8 mouse cellular contexts compared by ENCODE assay signal in genomic region chr8:124775695-124776094, GRCm38 (mm10). TPM values are rescaled to one million over a fixed set of nuclear protein-coding genes. Genes with fewer than 3 reads are reported as not detected.
DNase-seq lines count a peak whose midpoint lies in the region; ATAC-seq lines count a peak whose summit lies in the region.

No protein-coding gene starts in this region.

- H3K9me3 ChIP-seq in heart, embryonic 10.5 days = no peaks in the 10 kb centered on the region

- H3K27me3 ChIP-seq in heart, embryonic 10.5 days (ENCODE audit: insufficient read depth, poor library complexity, severe bottlenecking) = peaks cover 29% of the 10 kb centered on the region

- 0 out of 2 replicates have a peak overlapping the region, but pooled peaks have one; percentile 52 for H3K27ac ChIP-seq in heart, embryonic 10.5 days

- 12% methylated on average over 16 of the region's 16 CpGs for WGBS in heart, embryonic 10.5 days

- DNase-seq in B cell, adult 2 months = peak; percentile 75 to 77
- peak; percentile 78 for DNase-seq in adrenal gland, adult 8-10 months
- peak; percentile 74 for DNase-seq in embryo, embryonic 9.5 days (ENCODE audit: extremely low spot score)
- DNase-seq in heart, embryonic 10.5 days (ENCODE audit: low spot score) = peak; percentile 86
- DNase-seq in kidney, adult 8-10 months = peak; percentile 49 to 77
- DNase-seq in liver = peak; percentile 73
- DNase-seq in spleen, postnatal 4 days (ENCODE audit: low spot score in 2 of 2) = peak; percentile 41 to 81

- peaks cover 31% of the 10 kb centered on the region for H3K4me1 ChIP-seq in heart, embryonic 10.5 days

- no peaks in the 10 kb centered on the region for H3K36me3 ChIP-seq in heart, embryonic 10.5 days

- peak overlapping the region; percentile 42 for H3K4me3 ChIP-seq in heart, embryonic 10.5 days

- peak; percentile 54; the same call in 1 of the 2 replicates for ATAC-seq in monocyte, adult 5-6 weeks (replicated peaks; ENCODE audit: insufficient number of reproducible peaks, low FRiP score, low TSS enrichment, poor library complexity, severe bottlenecking)

RNA-seq across cellular contexts. Expression of gene Trim67, which starts 17.2 kb away (rescaled TPM):
- 1 to 10 TPM in 3 of 4 experiments, under 1 TPM in 1; 0.99 to 2.9 (median 1.3) TPM for total RNA-seq in adrenal gland, adult 8-10 months (2022)
- 0.05 and 0.10 TPM in 2 replicates for polyA plus RNA-seq in heart, embryonic 10.5 days (2016; fragmentation: Nextera tagmentation; extraction: Ambion mirVana)
- total RNA-seq in monocyte, adult 5-6 weeks (2017) = not detected in 3 replicates

RNA-seq across cellular contexts. Expression of gene Fam89a, which starts 24.1 kb away (rescaled TPM):
- under 1 TPM in 3 of 4 experiments, not detected in 1; 0.42 to 0.73 (median 0.49) TPM for total RNA-seq in adrenal gland, adult 8-10 months (2022)
- 2.5 and 8.2 TPM in 2 replicates for polyA plus RNA-seq in heart, embryonic 10.5 days (2016; fragmentation: Nextera tagmentation; extraction: Ambion mirVana)
- 0.95 to 1.1 TPM in 2 of 3 replicates, not detected in the other for total RNA-seq in monocyte, adult 5-6 weeks (2017)

RNA-seq across cellular contexts. Expression of gene Arv1, which starts 53.8 kb away (rescaled TPM):
- total RNA-seq in adrenal gland, adult 8-10 months (2022) = 10 to 100 TPM in 3 of 4 experiments, 1 to 10 TPM in 1; 6.4 to 15.9 (median 13.3) TPM
- polyA plus RNA-seq in heart, embryonic 10.5 days (2016; fragmentation: Nextera tagmentation; extraction: Ambion mirVana) = 21.3 and 26.7 TPM in 2 replicates
- 1.0 to 2.9 TPM in 2 of 3 replicates, not detected in the other for total RNA-seq in monocyte, adult 5-6 weeks (2017)

RNA-seq across cellular contexts. Expression of gene Ttc13, which starts 53.9 kb away (rescaled TPM):
- total RNA-seq in adrenal gland, adult 8-10 months (2022) = 10 to 100 TPM; 39.3 to 45.5 (median 42.7) TPM
- polyA plus RNA-seq in heart, embryonic 10.5 days (2016; fragmentation: Nextera tagmentation; extraction: Ambion mirVana) = 43.7 and 44.6 TPM in 2 replicates
- 14.5 to 74.3 TPM (median 26.1 TPM) in 3 replicates for total RNA-seq in monocyte, adult 5-6 weeks (2017)

Comparison
In these comparisons a context has a peak if more than half of its experiments do, and no peak if none do; other contexts are left out.
1. Peak in every context shown above with its lines: DNase-seq, ATAC-seq, H3K4me3 ChIP-seq and H3K27ac ChIP-seq.